Mouse (Mus musculus): Measurements from ENCODE around the gene Acsl6. TPM values are rescaled to one million over a fixed set of nuclear protein-coding genes. Genes with fewer than 3 reads are reported as not detected.
"Not testable (repeated sequence)": the region's sequence is repeated elsewhere in the genome, so short reads cannot be mapped to it uniquely, and the experiment has no call there.

Acsl6 gene
- polyA plus RNA-seq, 1 experiment = 17.6 TPM

- Histone ChIP-seq H3K79me2 (ENCODE audit: control insufficient read depth, insufficient read depth) (no peaks in the 10 kb centered on the region), H3K36me3 (ENCODE audit: control insufficient read depth, insufficient read depth) (no peaks in the 10 kb centered on the region), H3K27me3 (ENCODE audit: control insufficient read depth, insufficient read depth, insufficient read length) (peaks cover 4% of the 10 kb centered on the region), H3ac (ENCODE audit: control insufficient read depth, insufficient read length) (no peak overlapping the region), H3K4me2 (ENCODE audit: low read depth) (no peak overlapping the region), H3K4me3 (no peak overlapping the region)
- TF ChIP-seq REST (IDR thresholded peaks at IDR 0.05; ENCODE audit: insufficient read depth, insufficient read length) (no peak), MAX (IDR thresholded peaks at IDR 0.05; ENCODE audit: low read depth) (no peak), MYOG (IDR thresholded peaks at IDR 0.05; ENCODE audit: control insufficient read depth in 1 of 3, insufficient read depth in 1 of 3, insufficient read length in 2 of 3, low read depth in 2 of 3) (no peak), CEBPB (IDR thresholded peaks at IDR 0.05; ENCODE audit: insufficient read depth, poor library complexity, severe bottlenecking) (no peak), TCF3 (IDR thresholded peaks at IDR 0.05; ENCODE audit: insufficient read length, low read depth) (no peak), E2F4 (IDR thresholded peaks at IDR 0.05; ENCODE audit: insufficient read depth) (no peak), SRF (IDR thresholded peaks at IDR 0.05; ENCODE audit: control insufficient read depth, insufficient read length, low read depth) (no peak), TCF12 (IDR thresholded peaks at IDR 0.05; ENCODE audit: insufficient read depth, poor library complexity, severe bottlenecking) (no peak), USF1 (IDR thresholded peaks at IDR 0.05; ENCODE audit: low read depth) (no peak), MYOD1 (IDR thresholded peaks at IDR 0.05; ENCODE audit: control insufficient read depth in 1 of 3, insufficient read length in 2 of 3, low read depth in 2 of 3) (no peak), POLR2AphosphoS2 (IDR thresholded peaks at IDR 0.05; ENCODE audit: insufficient read length, low read depth) (no peak), POLR2A (IDR thresholded peaks at IDR 0.05; ENCODE audit: insufficient read length, low read depth) (no peak)
Observed at GRCm38 (mm10) chr11:54390386-54390785, 86.8 kb downstream of the Acsl6 start.

- Histone ChIP-seq H3K27me3 (ENCODE audit: control insufficient read depth, insufficient read depth, insufficient read length) (peaks cover 4% of the 10 kb centered on the region), H3K36me3 (ENCODE audit: control insufficient read depth, insufficient read depth) (no peaks in the 10 kb centered on the region), H3K79me2 (ENCODE audit: control insufficient read depth, insufficient read depth) (no peaks in the 10 kb centered on the region), H3K4me2 (ENCODE audit: low read depth) (no peak overlapping the region), H3K4me3 (no peak overlapping the region), H3ac (ENCODE audit: control insufficient read depth, insufficient read length) (no peak overlapping the region)
- TF ChIP-seq MYOG (IDR thresholded peaks at IDR 0.05; ENCODE audit: control insufficient read depth in 1 of 3, insufficient read depth in 1 of 3, insufficient read length in 2 of 3, low read depth in 2 of 3) (no peak), TCF12 (IDR thresholded peaks at IDR 0.05; ENCODE audit: insufficient read depth, poor library complexity, severe bottlenecking) (no peak), CEBPB (IDR thresholded peaks at IDR 0.05; ENCODE audit: insufficient read depth, poor library complexity, severe bottlenecking) (no peak), USF1 (IDR thresholded peaks at IDR 0.05; ENCODE audit: low read depth) (no peak), POLR2A (IDR thresholded peaks at IDR 0.05; ENCODE audit: insufficient read length, low read depth) (no peak), SRF (IDR thresholded peaks at IDR 0.05; ENCODE audit: control insufficient read depth, insufficient read length, low read depth) (no peak), REST (IDR thresholded peaks at IDR 0.05; ENCODE audit: insufficient read depth, insufficient read length) (no peak), MAX (IDR thresholded peaks at IDR 0.05; ENCODE audit: low read depth) (no peak), E2F4 (IDR thresholded peaks at IDR 0.05; ENCODE audit: insufficient read depth) (no peak), POLR2AphosphoS2 (IDR thresholded peaks at IDR 0.05; ENCODE audit: insufficient read length, low read depth) (no peak), TCF3 (IDR thresholded peaks at IDR 0.05; ENCODE audit: insufficient read length, low read depth) (no peak), MYOD1 (IDR thresholded peaks at IDR 0.05; ENCODE audit: control insufficient read depth in 1 of 3, insufficient read length in 2 of 3, low read depth in 2 of 3) (no peak)
Observed at GRCm38 (mm10) chr11:54391326-54391725, 87.7 kb downstream of the Acsl6 start.

GRCm38 (mm10) chr11:54396686-54397085 is 93.1 kb downstream of the Acsl6 start:
- H3ac ChIP-seq (ENCODE audit: control insufficient read depth, insufficient read length) = no peak overlapping the region
- no peaks in the 10 kb centered on the region for H3K27me3 ChIP-seq (ENCODE audit: control insufficient read depth, insufficient read depth, insufficient read length)
- TF ChIP-seq TCF3 (IDR thresholded peaks at IDR 0.05; ENCODE audit: insufficient read length, low read depth) = no peak
- no peaks in the 10 kb centered on the region for H3K79me2 ChIP-seq (ENCODE audit: control insufficient read depth, insufficient read depth)
- no peaks in the 10 kb centered on the region for H3K36me3 ChIP-seq (ENCODE audit: control insufficient read depth, insufficient read depth)
- H3K4me3 ChIP-seq = no peak overlapping the region
- H3K4me2 ChIP-seq (ENCODE audit: low read depth) = no peak overlapping the region

- no peaks in the 10 kb centered on the region for H3K79me2 ChIP-seq (ENCODE audit: control insufficient read depth, insufficient read depth)
- H3ac ChIP-seq (ENCODE audit: control insufficient read depth, insufficient read length) = no peak overlapping the region
- no peaks in the 10 kb centered on the region for H3K27me3 ChIP-seq (ENCODE audit: control insufficient read depth, insufficient read depth, insufficient read length)
- TF ChIP-seq SRF (IDR thresholded peaks at IDR 0.05; ENCODE audit: control insufficient read depth, insufficient read length, low read depth) (no peak), POLR2AphosphoS2 (IDR thresholded peaks at IDR 0.05; ENCODE audit: insufficient read length, low read depth) (no peak), TCF3 (IDR thresholded peaks at IDR 0.05; ENCODE audit: insufficient read length, low read depth) (no peak), TCF12 (IDR thresholded peaks at IDR 0.05; ENCODE audit: insufficient read depth, poor library complexity, severe bottlenecking) (no peak), E2F4 (IDR thresholded peaks at IDR 0.05; ENCODE audit: insufficient read depth) (no peak), CEBPB (IDR thresholded peaks at IDR 0.05; ENCODE audit: insufficient read depth, poor library complexity, severe bottlenecking) (no peak), MAX (IDR thresholded peaks at IDR 0.05; ENCODE audit: low read depth) (no peak), USF1 (IDR thresholded peaks at IDR 0.05; ENCODE audit: low read depth) (no peak), MYOG (IDR thresholded peaks at IDR 0.05; ENCODE audit: control insufficient read depth in 1 of 3, insufficient read depth in 1 of 3, insufficient read length in 2 of 3, low read depth in 2 of 3) (no peak), POLR2A (IDR thresholded peaks at IDR 0.05; ENCODE audit: insufficient read length, low read depth) (no peak), MYOD1 (IDR thresholded peaks at IDR 0.05; ENCODE audit: control insufficient read depth in 1 of 3, insufficient read length in 2 of 3, low read depth in 2 of 3) (no peak), REST (IDR thresholded peaks at IDR 0.05; ENCODE audit: insufficient read depth, insufficient read length) (no peak)
- H3K4me2 ChIP-seq (ENCODE audit: low read depth) = no peak overlapping the region
- no peaks in the 10 kb centered on the region for H3K36me3 ChIP-seq (ENCODE audit: control insufficient read depth, insufficient read depth)
- no peak overlapping the region for H3K4me3 ChIP-seq
Observed at GRCm38 (mm10) chr11:54398058-54398457, 94.5 kb downstream of the Acsl6 start.

- not testable (repeated sequence) for H3K4me2 ChIP-seq (ENCODE audit: low read depth); H3K79me2 ChIP-seq (ENCODE audit: control insufficient read depth, insufficient read depth); H3ac ChIP-seq (ENCODE audit: control insufficient read depth, insufficient read length); H3K27me3 ChIP-seq (ENCODE audit: control insufficient read depth, insufficient read depth, insufficient read length); H3K4me3 ChIP-seq; H3K36me3 ChIP-seq (ENCODE audit: control insufficient read depth, insufficient read depth)
Observed at GRCm38 (mm10) chr11:54400803-54401202, 97.2 kb downstream of the Acsl6 start.
